Mouse (Mus musculus): ENCODE measurements around the gene Gprasp1.

GRCm38 (mm10) chrX:135837896-135838295 is 95.4 kb downstream of the Gprasp1 start:
- TF ChIP-seq CTCF (IDR thresholded peaks at IDR 0.05; ENCODE audit: borderline replicate concordance, control insufficient read depth, extremely low read depth, insufficient read depth, low read length, poor library complexity) (no peak), POLR2A (IDR thresholded peaks at IDR 0.05; ENCODE audit: control insufficient read depth, extremely low read depth, insufficient read depth, low read length, poor library complexity) (no peak)

All from thymus, adult 2 months (tissue).